Mouse (Mus musculus) frontal cortex, postnatal 10 days (tissue): ENCODE results near the gene Hoxd9.

Experiments used
- DNase-seq, 2 experiments: peaks; one replicate each; pipeline ENCODE4 v3.0.0; 2022; ENCODE audit warnings: low spot score in 2 of 2, mixed read lengths in 1 of 2

Hoxd9 gene

GRCm38 (mm10) chr2:74683471-74683951, 14.0 kb upstream of the Hoxd9 start:
- no peak for DNase-seq

GRCm38 (mm10) chr2:74684106-74684505, 13.4 kb upstream of the Hoxd9 start:
- DNase-seq, result no peak

GRCm38 (mm10) chr2:74685059-74685603, 12.4 kb upstream of the Hoxd9 start:
- no peak for DNase-seq

GRCm38 (mm10) chr2:74686301-74686987, 11.1 kb upstream of the Hoxd9 start:
- DNase-seq, result no peak

- no peak for DNase-seq
Measured at GRCm38 (mm10) chr2:74686988-74687697, 10.4 kb upstream of the Hoxd9 start.

- no peak for DNase-seq
Measured at GRCm38 (mm10) chr2:74687698-74688555, 9.6 kb upstream of the Hoxd9 start.

- no peak for DNase-seq
Measured at GRCm38 (mm10) chr2:74688795-74689573, 8.5 kb upstream of the Hoxd9 start.

GRCm38 (mm10) chr2:74689574-74690337, 7.8 kb upstream of the Hoxd9 start:
- no peak for DNase-seq

- no peak for DNase-seq
Measured at GRCm38 (mm10) chr2:74690338-74690716, 7.2 kb upstream of the Hoxd9 start.

GRCm38 (mm10) chr2:74691022-74691951, 6.2 kb upstream of the Hoxd9 start, which contains the start of gene Hoxd10:
Hoxd10 (plus strand) TSS chr2:74691924.
- no peak for DNase-seq

GRCm38 (mm10) chr2:74691995-74692807, 5.3 kb upstream of the Hoxd9 start:
- no peak for DNase-seq

GRCm38 (mm10) chr2:74692808-74693431, 4.6 kb upstream of the Hoxd9 start:
- DNase-seq, result no peak

- DNase-seq, result no peak
Measured at GRCm38 (mm10) chr2:74693432-74693827, 4.1 kb upstream of the Hoxd9 start.

- no peak for DNase-seq
Measured at GRCm38 (mm10) chr2:74694066-74694465, 3.5 kb upstream of the Hoxd9 start.

- no peak for DNase-seq
Measured at GRCm38 (mm10) chr2:74695383-74695782, 2.1 kb upstream of the Hoxd9 start.

- no peak for DNase-seq
Measured at GRCm38 (mm10) chr2:74695813-74696430, 1.6 kb upstream of the Hoxd9 start.
